Mouse (Mus musculus) cerebellum, adult 2 months (tissue): ENCODE measurements around the gene Tyrobp.

ENCODE experiments used
- CTCF ChIP-seq: fragments of 200-500 bp; IDR thresholded peaks from 2 replicates; pipeline ENCODE4 v1.5.1; 2011; ENCODE audit warnings: low read depth, mild to moderate bottlenecking, control low read depth, low read length, moderate library complexity, borderline replicate concordance; ENCODE audit not compliant: insufficient read depth
- POLR2A ChIP-seq: fragments of 200-500 bp; IDR thresholded peaks from 2 replicates; pipeline ENCODE4 v1.6.1; 2011; ENCODE audit warnings: low read length, control low read depth, borderline replicate concordance; ENCODE audit not compliant: insufficient read depth

- TF ChIP-seq CTCF = no peak
- TF ChIP-seq POLR2A = no peak
These were observed 2.5 kb upstream of the Tyrobp start for GRCm38 (mm10) chr7:30411023-30411422.
